Mouse (Mus musculus) cortical plate, adult 2 months (tissue): ENCODE measurements around the gene Kif13a. TPM values are rescaled to one million over a fixed set of nuclear protein-coding genes. Genes with fewer than 3 reads are reported as not detected.

Source experiments
- H3K27ac ChIP-seq: fragments of 200-500 bp; 2 replicates; pipeline ENCODE4 v1.5.1; 2012; ENCODE audit warnings: low read length, control low read depth, inconsistent platforms; ENCODE audit not compliant: insufficient read depth
- H3K4me1 ChIP-seq: fragments of 200-500 bp; 2 replicates; pipeline ENCODE4 v1.6.1; 2011; ENCODE audit warnings: low read length; ENCODE audit not compliant: control insufficient read depth, insufficient read depth
- H3K4me3 ChIP-seq: fragments of 200-500 bp; 2 replicates; pipeline ENCODE4 v1.5.1; 2011; ENCODE audit warnings: mild to moderate bottlenecking, low read length, control low read depth; ENCODE audit not compliant: insufficient read depth
- CTCF ChIP-seq: fragments of 200-500 bp; IDR thresholded peaks from 2 replicates; pipeline ENCODE4 v1.5.1; 2011; ENCODE audit warnings: mild to moderate bottlenecking, control low read depth, low read length; ENCODE audit not compliant: insufficient read depth; ENCODE audit errors: extremely low read depth
- POLR2A ChIP-seq: fragments of 200-500 bp; IDR thresholded peaks from 2 replicates; pipeline ENCODE4 v1.6.1; 2011; ENCODE audit warnings: mild to moderate bottlenecking, low read length, control low read depth; ENCODE audit not compliant: insufficient read depth; ENCODE audit errors: extremely low read depth
- polyA plus RNA-seq: library from polyadenylated mRNA; depleted of rRNA; stranded (reverse); fragments of >200 nt; gene quantifications from 2 replicates; pipeline ENCODE4 v1.2.3, GENCODE M21; 2012

Kif13a gene
- polyA plus RNA-seq, 1 experiment: 16.0 TPM

DNA sequence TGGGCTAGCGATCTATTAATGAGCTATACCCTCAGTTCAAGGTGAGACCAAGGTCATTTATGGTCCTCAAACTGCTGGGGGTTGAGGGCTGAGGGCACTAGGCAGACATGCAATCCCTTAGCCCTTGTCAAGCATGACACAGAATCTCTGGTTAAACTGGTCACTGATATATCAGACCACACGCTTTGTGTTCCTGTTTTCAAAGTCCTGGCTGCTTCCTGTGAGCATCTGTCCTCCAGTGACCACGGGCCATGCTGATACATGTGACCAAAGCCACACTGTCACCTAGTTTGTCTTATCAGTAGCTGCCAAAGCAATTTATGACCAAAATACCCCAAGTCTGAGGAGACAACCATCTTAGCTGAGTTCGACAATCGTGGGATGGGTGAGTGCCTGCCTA, 154.7 kb downstream of the Kif13a start:
- no peak overlapping the region for H3K4me3 ChIP-seq
- H3K4me1 ChIP-seq: peaks cover 1% of the 10 kb centered on the region; the same call in 1 of the 2 replicates
- H3K27ac ChIP-seq: no peak overlapping the region
- TF ChIP-seq POLR2A (no peak), CTCF (no peak)

DNA sequence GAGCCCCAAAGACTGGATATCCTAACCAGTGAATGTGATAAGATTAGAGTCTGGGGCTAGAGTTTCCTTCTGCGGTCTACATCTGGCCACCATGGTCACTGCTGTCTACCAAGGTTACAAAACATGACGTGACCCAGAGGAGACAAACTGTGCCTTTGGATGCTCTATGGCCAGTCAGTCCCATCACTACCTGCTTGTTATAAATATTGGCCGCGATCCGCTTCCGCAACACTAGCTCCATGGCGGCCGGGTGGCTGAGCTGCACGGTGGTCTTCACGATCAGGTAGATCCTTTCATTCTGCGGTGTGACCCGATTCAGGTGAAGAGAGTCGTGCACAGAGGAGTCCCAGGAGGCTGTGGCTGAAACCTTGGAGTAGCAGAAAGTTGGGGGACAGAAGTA, 157.1 kb downstream of the Kif13a start:
- TF ChIP-seq CTCF: no peak
- TF ChIP-seq POLR2A: no peak
- Histone ChIP-seq H3K4me1 (no peaks in the 10 kb centered on the region), H3K27ac (no peak overlapping the region), H3K4me3 (no peak overlapping the region)

DNA sequence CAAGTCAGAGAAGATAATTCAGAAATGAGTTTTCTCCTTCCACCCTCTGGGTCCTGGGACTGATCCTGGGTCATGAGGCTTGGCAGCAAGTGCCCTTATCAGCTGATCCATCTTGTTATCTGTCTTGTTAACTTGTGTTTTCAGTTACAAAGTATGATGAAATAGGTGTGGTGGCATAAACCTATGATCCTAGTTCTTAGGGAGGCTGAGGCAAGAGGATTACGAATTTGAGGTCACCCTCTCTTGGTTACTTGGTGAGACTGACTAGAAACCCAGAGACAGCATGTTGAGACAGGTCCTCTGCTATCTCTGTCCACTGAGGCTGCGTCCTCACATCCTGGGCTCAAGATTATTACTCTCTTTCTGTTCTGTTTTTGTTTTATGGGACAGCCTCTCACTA, 164.3 kb downstream of the Kif13a start:
- TF ChIP-seq CTCF: no peak
- no peak for TF ChIP-seq POLR2A
- no peak overlapping the region for H3K4me3 ChIP-seq
- no peaks in the 10 kb centered on the region for H3K4me1 ChIP-seq
- no peak overlapping the region for H3K27ac ChIP-seq

DNA sequence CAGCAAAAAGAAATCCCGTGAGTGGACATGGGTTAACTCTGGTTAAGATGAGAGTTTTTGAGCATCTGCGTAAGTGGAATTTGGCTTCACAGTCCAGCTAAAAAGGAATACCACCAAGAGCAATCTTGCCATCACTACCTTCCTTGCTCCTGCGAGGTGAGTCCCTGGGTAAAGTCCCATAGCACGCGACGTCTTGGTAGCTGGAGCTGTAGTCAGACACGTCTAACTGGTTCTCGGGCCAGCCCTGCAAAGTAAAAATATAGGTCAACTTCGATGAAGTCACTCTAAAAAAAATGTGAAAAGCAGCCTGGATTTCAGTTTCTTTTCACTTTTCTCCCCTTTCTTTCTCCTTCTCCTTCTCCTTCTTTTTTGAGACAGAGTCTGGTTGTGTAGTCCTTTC, 166.5 kb downstream of the Kif13a start:
- H3K4me3 ChIP-seq: no peak overlapping the region
- no peak overlapping the region for H3K27ac ChIP-seq
- TF ChIP-seq CTCF (no peak), POLR2A (no peak)
- H3K4me1 ChIP-seq: no peaks in the 10 kb centered on the region

DNA sequence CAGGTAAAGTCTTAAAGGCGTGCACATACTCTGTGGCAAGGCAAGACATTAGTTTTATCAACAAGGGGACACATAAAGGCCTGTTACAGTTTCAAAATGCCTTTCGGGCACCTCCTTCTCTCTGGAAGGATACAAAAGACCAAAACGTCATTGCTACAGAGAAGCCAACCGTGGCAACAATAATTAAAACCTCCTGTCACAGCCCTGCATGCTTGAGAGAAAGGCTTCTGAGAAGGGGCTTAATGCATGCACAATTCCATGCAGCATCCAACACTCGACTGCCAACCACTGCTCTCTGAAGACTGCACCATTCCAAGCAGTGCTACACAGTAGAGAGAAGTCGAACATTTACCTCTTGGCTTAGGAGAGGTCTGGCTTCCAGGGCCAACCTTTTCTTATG, 168.7 kb downstream of the Kif13a start:
- no peak for TF ChIP-seq POLR2A
- no peak for TF ChIP-seq CTCF
- Histone ChIP-seq H3K4me3 (no peak overlapping the region), H3K27ac (no peak overlapping the region), H3K4me1 (no peaks in the 10 kb centered on the region)

DNA sequence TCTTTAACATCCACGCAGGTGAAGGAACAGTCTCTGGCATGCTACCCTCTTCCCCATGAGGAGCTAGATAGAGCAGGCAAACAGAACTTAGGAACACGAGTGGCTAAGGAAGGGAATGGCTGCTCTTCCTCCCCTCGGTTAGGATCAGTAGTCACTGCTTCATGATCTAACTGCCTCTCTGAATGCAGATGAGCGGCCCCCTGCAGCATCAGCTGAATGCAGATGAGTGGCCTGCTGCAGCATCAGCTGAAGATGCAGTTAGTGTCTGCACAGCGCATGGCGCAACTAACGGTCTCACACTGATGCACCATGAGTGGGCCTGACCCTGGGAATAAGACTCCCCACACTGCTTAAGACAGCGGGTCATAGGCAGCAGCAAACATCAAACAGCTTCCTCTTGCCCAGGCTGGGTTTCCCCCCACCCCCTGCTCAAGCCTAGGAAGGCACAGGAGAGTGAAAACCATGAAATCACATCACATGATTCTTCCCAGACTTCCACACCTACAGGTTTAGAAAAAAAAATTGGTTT, 170.3 kb downstream of the Kif13a start:
- Histone ChIP-seq H3K4me3 (no peak overlapping the region), H3K4me1 (no peaks in the 10 kb centered on the region), H3K27ac (no peak overlapping the region)
- no peak for TF ChIP-seq CTCF
- no peak for TF ChIP-seq POLR2A

DNA sequence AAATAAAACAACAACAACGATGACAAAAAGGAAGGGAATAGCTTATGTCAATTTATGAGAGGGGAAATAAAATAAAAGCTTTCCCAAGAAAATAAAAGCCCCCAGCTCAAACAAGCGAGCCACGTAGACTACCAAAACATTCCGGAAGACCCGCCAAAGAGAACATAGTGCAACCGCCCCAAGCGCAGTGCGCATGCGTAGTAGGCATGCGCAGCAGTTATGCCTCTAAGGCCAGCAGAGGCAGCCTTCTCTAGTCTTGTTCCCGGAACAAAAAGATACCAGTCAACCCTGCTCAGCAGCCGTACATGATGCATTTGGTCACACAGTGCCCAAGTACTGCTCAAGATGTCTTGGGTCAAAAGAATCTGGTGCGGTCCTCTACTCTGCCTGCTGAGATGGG, 171.0 kb downstream of the Kif13a start:
- H3K4me3 ChIP-seq: no peak overlapping the region
- TF ChIP-seq CTCF: no peak
- TF ChIP-seq POLR2A: no peak
- H3K27ac ChIP-seq: no peak overlapping the region
- no peaks in the 10 kb centered on the region for H3K4me1 ChIP-seq

DNA sequence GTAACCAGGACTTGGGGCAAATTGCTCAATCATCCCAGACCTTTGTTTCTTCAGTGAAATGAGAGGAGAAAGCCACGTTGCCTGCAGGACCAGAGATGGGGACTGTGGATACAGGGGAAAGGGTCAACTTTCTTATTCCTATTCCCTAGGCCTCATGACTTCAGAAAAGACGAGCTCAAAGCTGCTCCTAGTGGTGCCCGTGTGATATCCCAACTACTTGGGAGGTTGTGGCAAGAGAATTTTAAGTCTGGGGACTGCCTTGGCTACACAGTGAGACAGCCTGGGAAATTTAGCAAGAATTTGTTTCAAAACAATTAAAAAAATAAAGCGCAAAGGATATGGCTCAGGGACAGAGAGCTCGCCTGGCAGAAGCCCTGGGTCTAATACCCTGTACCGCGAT, 171.7 kb downstream of the Kif13a start:
- Histone ChIP-seq H3K4me1 (no peaks in the 10 kb centered on the region), H3K27ac (no peak overlapping the region), H3K4me3 (no peak overlapping the region)
- TF ChIP-seq CTCF (no peak), POLR2A (no peak)

DNA sequence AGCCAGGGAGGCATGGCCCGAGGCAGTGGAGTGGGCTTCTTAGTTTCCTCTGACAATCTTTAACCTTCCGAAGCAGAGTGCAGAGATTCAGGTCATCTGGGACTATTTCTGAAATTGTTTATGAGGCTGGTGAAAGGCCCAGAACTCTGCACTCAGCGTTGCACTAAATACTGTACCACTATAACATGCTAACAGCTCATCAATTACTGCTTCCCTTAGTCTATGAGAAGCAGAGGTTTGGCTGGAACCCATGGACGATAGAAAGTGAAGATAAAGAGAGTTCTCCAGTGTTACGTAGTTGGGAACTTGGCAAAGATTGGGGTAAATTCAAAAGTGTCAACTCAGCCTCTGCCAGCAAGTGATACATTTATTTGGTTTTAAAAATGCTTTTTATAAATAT, 176.4 kb downstream of the Kif13a start:
- no peak overlapping the region for H3K27ac ChIP-seq
- H3K4me3 ChIP-seq: no peak overlapping the region
- TF ChIP-seq CTCF (no peak), POLR2A (no peak)
- no peaks in the 10 kb centered on the region for H3K4me1 ChIP-seq

DNA sequence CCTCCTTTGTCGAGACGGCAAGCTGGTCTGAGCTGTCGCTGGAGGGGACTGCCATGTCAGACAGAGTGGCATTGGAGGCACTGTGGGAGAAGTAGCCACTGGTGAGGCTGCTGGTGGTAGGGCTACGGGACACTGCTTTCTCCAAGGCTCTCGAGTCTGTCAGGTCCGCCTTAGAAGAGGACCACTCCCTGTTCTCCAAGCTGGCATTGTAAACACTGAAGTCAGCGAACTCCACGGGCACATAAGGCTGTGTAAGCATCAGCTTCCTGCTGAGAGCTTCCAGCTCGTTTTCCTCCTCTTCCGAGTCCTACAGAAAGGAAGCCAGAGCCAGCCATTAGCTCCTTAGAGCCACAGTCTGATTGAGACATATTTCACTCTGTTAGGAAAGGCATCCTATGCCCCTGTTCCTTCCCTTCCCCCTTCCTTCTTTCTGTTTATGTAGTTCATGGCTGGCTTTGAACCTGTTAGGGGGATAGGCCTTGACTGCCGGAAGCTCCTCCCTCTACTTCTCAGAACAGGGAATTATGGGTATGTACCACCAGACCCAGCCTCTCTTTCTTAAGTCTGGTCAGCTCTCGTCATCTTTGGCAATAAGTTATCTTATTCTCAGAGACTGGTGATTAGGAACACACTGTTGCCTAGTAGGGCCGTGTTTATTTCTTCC, 177.0 kb downstream of the Kif13a start:
- Histone ChIP-seq H3K4me3 (no peak overlapping the region), H3K4me1 (no peaks in the 10 kb centered on the region), H3K27ac (no peak overlapping the region)
- TF ChIP-seq POLR2A (no peak), CTCF (no peak)
